Mouse (Mus musculus): ENCODE data around the gene Mrpl4. TPM values are rescaled to one million over a fixed set of nuclear protein-coding genes. Genes with fewer than 3 reads are reported as not detected.
"Not testable (repeated sequence)": the region's sequence is repeated elsewhere in the genome, so short reads cannot be mapped to it uniquely, and the experiment has no call there.

Gene Mrpl4
- polyA plus RNA-seq, 1 experiment from 2014 or later: 181 TPM

DNA sequence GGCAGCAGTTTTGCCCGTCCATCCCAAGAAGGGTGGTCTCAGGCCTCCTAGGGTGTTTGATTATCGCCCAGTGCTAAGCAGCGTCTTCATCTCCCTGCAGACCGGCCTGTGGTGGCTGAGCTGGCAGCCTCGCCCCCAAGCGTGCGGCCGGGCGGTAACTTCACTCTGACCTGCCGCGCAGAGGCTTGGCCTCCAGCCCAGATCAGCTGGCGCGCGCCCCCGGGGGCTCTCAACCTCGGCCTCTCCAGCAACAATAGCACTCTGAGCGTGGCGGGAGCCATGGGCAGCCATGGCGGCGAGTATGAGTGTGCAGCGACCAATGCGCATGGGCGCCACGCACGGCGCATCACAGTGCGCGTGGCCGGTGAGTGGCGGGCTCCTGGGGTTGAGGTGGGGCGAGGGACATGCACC is 34.9 kb downstream of the Mrpl4 start:
- H3K4me3 ChIP-seq (ENCODE audit: low read length): peak overlapping the region; percentile 48
- H3K4me2 ChIP-seq (ENCODE audit: low read depth, low read length): peak overlapping the region; percentile 64
- H3K9ac ChIP-seq (ENCODE audit: low read depth, low read length): peak overlapping the region; percentile 59; the same call in 1 of the 2 replicates
- WGBS: 4% methylated on average over 31 of the region's 31 CpGs
- no peak overlapping the region for H3K27ac ChIP-seq (ENCODE audit: low read length)
- peaks cover 31% of the 10 kb centered on the region for H3K4me1 ChIP-seq (ENCODE audit: control insufficient read depth, insufficient read depth, low read length)
- no peaks in the 10 kb centered on the region for H3K36me3 ChIP-seq (ENCODE audit: control insufficient read depth, insufficient read depth, low read length)
- no peak for ATAC-seq
- no peaks in the 10 kb centered on the region for H3K9me3 ChIP-seq (ENCODE audit: control insufficient read depth, low read length)
- H3K27me3 ChIP-seq (replicated peaks; ENCODE audit: control insufficient read depth, insufficient read depth, low read length): peaks cover 59% of the 10 kb centered on the region

DNA sequence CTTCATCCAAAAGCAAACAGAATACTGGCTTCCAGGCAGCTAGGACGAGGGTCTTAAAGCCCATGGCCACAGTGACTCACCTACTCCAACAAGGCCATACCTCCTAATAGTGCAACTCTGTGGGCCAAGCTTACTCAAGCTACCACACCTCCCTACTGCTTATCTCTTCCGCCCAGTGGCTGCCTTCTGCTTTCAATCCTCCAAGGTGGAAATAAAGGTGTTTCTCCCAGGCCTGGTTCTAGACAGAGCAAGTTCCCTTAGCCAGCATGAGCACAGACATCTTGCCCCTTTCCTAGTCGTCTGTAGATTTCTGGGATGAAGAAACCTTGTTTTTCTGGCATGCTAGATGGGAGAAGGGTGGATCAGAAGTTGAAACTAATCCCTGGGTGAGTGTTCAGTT is 37.2 kb downstream of the Mrpl4 start:
- no peak overlapping the region for H3K9ac ChIP-seq (ENCODE audit: low read depth, low read length)
- no peak overlapping the region for H3K4me2 ChIP-seq (ENCODE audit: low read depth, low read length)
- H3K27ac ChIP-seq (ENCODE audit: low read length): no peak overlapping the region
- no peaks in the 10 kb centered on the region for H3K9me3 ChIP-seq (ENCODE audit: control insufficient read depth, low read length)
- H3K4me1 ChIP-seq (ENCODE audit: control insufficient read depth, insufficient read depth, low read length): peaks cover 21% of the 10 kb centered on the region
- ATAC-seq: no peak
- H3K36me3 ChIP-seq (ENCODE audit: control insufficient read depth, insufficient read depth, low read length): no peaks in the 10 kb centered on the region
- peaks cover 41% of the 10 kb centered on the region for H3K27me3 ChIP-seq (replicated peaks; ENCODE audit: control insufficient read depth, insufficient read depth, low read length)
- WGBS: 77% methylated on average over 3 of the region's 3 CpGs
- H3K4me3 ChIP-seq (ENCODE audit: low read length): no peak overlapping the region

DNA sequence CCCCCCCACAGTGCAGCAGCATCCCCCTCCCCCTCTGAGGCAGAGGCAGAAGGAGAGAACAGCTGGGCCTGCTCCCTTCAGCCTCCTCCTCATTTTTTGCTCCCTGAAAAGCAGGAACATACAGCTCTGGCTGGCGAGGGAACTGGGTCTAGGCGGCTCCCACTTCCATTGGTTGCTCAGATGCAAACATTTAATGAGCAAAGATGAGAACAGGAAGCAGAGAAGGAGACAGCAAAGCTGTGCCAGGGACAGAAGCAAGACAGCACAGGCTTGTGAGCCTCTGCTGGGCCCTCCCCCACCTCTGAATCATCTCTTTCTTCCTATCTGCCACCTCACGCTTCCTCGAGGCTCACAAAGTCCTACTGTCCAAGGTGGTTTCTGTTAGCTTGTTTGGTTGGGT is 38.8 kb downstream of the Mrpl4 start:
- ATAC-seq: no peak
- H3K4me1 ChIP-seq (ENCODE audit: control insufficient read depth, insufficient read depth, low read length): peaks cover 21% of the 10 kb centered on the region
- H3K9me3 ChIP-seq (ENCODE audit: control insufficient read depth, low read length): no peaks in the 10 kb centered on the region
- peaks cover 26% of the 10 kb centered on the region for H3K27me3 ChIP-seq (replicated peaks; ENCODE audit: control insufficient read depth, insufficient read depth, low read length)
- no peak overlapping the region for H3K4me3 ChIP-seq (ENCODE audit: low read length)
- H3K27ac ChIP-seq (ENCODE audit: low read length): no peak overlapping the region
- WGBS: 31% methylated on average over 4 of the region's 4 CpGs
- H3K4me2 ChIP-seq (ENCODE audit: low read depth, low read length): no peak overlapping the region
- H3K36me3 ChIP-seq (ENCODE audit: control insufficient read depth, insufficient read depth, low read length): no peaks in the 10 kb centered on the region
- no peak overlapping the region for H3K9ac ChIP-seq (ENCODE audit: low read depth, low read length)

DNA sequence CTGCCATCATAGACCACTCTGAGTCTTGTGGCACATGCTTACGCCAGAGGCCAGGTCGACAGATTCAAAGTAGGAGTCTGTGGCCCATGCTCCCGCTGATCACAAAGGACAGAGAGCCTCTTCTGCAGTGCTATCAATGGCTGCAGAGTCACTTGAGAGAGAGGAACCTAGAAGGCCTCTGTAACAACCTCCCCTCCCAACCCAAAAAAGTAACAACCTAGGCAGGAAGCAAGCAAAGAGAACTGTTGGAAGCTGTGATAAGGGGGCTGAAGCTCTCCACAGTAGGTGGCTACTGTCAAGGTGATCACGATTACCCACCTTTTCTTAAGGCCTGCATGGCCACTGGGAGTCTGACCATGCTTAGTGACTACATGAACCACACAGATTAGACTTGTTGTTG is 41.0 kb downstream of the Mrpl4 start:
- WGBS: 90% methylated on average over 4 of the region's 4 CpGs
- Histone ChIP-seq H3K9me3 (ENCODE audit: control insufficient read depth, low read length) (no peaks in the 10 kb centered on the region), H3K27me3 (replicated peaks; ENCODE audit: control insufficient read depth, insufficient read depth, low read length) (peaks cover 3% of the 10 kb centered on the region; the same call in 1 of the 2 replicates), H3K27ac (ENCODE audit: low read length) (no peak overlapping the region), H3K4me3 (ENCODE audit: low read length) (no peak overlapping the region), H3K4me1 (ENCODE audit: control insufficient read depth, insufficient read depth, low read length) (peaks cover 8% of the 10 kb centered on the region; the same call in 1 of the 2 replicates), H3K36me3 (ENCODE audit: control insufficient read depth, insufficient read depth, low read length) (no peaks in the 10 kb centered on the region), H3K4me2 (ENCODE audit: low read depth, low read length) (no peak overlapping the region), H3K9ac (ENCODE audit: low read depth, low read length) (no peak overlapping the region)
- ATAC-seq: no peak

DNA sequence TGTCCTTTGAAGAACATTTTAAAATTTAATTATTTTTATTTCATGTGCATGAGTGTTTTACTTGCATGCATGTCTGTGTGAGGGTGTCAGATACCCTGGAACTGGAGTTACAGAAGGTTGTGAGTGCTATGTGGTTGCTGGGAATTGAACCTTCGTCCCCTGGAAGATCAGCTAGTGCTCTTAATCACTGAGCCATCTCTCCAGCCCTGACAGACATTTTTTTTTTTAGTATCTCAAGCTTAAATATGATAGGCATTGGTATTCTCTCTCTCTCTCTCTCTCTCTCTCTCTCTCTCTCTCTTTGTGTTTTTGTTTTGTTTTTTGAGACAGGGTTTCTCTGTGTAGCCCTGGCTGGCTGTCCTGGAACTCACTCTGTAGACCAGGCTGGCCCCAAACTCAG is 42.2 kb downstream of the Mrpl4 start:
- H3K9ac ChIP-seq (ENCODE audit: low read depth, low read length); ATAC-seq; H3K4me2 ChIP-seq (ENCODE audit: low read depth, low read length); H3K36me3 ChIP-seq (ENCODE audit: control insufficient read depth, insufficient read depth, low read length); H3K4me1 ChIP-seq (ENCODE audit: control insufficient read depth, insufficient read depth, low read length); H3K9me3 ChIP-seq (ENCODE audit: control insufficient read depth, low read length); H3K27me3 ChIP-seq (replicated peaks; ENCODE audit: control insufficient read depth, insufficient read depth, low read length); H3K27ac ChIP-seq (ENCODE audit: low read length); H3K4me3 ChIP-seq (ENCODE audit: low read length): not testable (repeated sequence)
- 48% methylated on average over 1 of the region's 1 CpGs for WGBS

DNA sequence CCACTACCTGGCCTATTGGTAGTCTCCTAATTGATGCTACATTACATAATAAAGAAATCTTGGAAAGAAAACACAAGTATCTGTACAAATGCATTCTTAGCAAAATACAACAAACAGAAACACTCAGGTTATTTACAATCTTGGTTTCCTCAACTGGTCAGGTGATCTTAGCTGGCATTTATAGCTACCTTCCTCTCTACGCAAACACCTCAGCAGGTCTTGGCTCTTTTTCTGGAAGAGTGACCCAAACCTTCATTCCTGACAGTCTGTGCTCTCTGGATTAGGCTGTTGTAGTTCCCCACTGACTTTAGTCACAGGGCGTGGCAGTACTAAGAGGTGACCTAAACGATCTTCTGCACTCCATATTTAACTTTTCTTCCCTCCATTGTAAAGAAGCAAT is 42.7 kb downstream of the Mrpl4 start:
- H3K36me3 ChIP-seq (ENCODE audit: control insufficient read depth, insufficient read depth, low read length): no peaks in the 10 kb centered on the region
- H3K4me3 ChIP-seq (ENCODE audit: low read length): no peak overlapping the region
- 76% methylated on average over 3 of the region's 3 CpGs for WGBS
- H3K27ac ChIP-seq (ENCODE audit: low read length): no peak overlapping the region
- no peak overlapping the region for H3K4me2 ChIP-seq (ENCODE audit: low read depth, low read length)
- no peaks in the 10 kb centered on the region for H3K27me3 ChIP-seq (replicated peaks; ENCODE audit: control insufficient read depth, insufficient read depth, low read length)
- H3K4me1 ChIP-seq (ENCODE audit: control insufficient read depth, insufficient read depth, low read length): peaks cover 7% of the 10 kb centered on the region; the same call in 1 of the 2 replicates
- H3K9me3 ChIP-seq (ENCODE audit: control insufficient read depth, low read length): no peaks in the 10 kb centered on the region
- no peak for ATAC-seq
- H3K9ac ChIP-seq (ENCODE audit: low read depth, low read length): no peak overlapping the region

DNA sequence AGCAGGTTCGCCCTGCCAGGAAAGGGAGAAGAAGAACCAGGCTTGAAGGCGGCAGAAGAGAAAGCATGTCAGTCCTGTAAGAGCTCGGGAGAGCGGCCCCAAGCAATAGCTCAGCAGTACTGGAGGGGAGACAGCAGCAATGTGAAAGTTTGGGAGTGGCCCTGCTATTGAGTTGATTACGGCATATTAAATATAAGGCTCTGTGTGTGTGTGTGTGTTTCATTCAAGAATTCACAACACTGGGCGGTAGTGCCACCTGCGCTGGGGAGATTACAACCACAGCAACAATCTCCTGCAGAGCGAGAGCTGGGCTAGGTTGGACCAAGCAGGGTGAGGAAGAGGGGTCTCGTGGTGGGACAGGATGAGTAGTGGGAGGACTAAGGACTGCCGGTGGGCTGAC is 49.0 kb downstream of the Mrpl4 start:
- ATAC-seq: no peak
- Histone ChIP-seq H3K4me3 (ENCODE audit: low read length) (no peak overlapping the region), H3K27ac (ENCODE audit: low read length) (no peak overlapping the region), H3K4me1 (ENCODE audit: control insufficient read depth, insufficient read depth, low read length) (no peaks in the 10 kb centered on the region), H3K27me3 (replicated peaks; ENCODE audit: control insufficient read depth, insufficient read depth, low read length) (0 out of 2 replicates have a peak, but pooled peaks cover 3% of the 10 kb centered on the region), H3K9ac (ENCODE audit: low read depth, low read length) (no peak overlapping the region), H3K9me3 (ENCODE audit: control insufficient read depth, low read length) (no peaks in the 10 kb centered on the region), H3K4me2 (ENCODE audit: low read depth, low read length) (no peak overlapping the region), H3K36me3 (ENCODE audit: control insufficient read depth, insufficient read depth, low read length) (no peaks in the 10 kb centered on the region)
- WGBS: 61% methylated on average over 10 of the region's 10 CpGs

MicroRNAs within 50 kb of the gene (microRNA counts, 519-probe panel; counts per million panel counts)
- 2,695 counts per million, percentile 67 among the panel's probes with 10 or more counts for microRNA mmu-miR-1900

Small RNA genes within 50 kb of the gene (microRNA-seq; reads per million reads assigned to microRNA genes)
- gene Mir1900: not detected

Other genes starting within 250 kb of the Mrpl4 start
- gene Col5a3, start 187.7 kb upstream of the Mrpl4 start, polyA plus RNA-seq (2015; fragmentation: Nextera tagmentation; extraction: Ambion mirVana): 1.8 and 2.4 TPM in 2 replicates
- not detected in 2 replicates for gene Rdh8, start 184.2 kb upstream of the Mrpl4 start, polyA plus RNA-seq (2015; fragmentation: Nextera tagmentation; extraction: Ambion mirVana)
- 16.2 and 18.3 TPM in 2 replicates for gene A230050P20Rik, start 134.1 kb upstream of the Mrpl4 start, polyA plus RNA-seq (2015; fragmentation: Nextera tagmentation; extraction: Ambion mirVana)
- gene Angptl6, start 123.0 kb upstream of the Mrpl4 start, polyA plus RNA-seq (2015; fragmentation: Nextera tagmentation; extraction: Ambion mirVana): 10.7 and 11.2 TPM in 2 replicates
- 79.5 and 97.6 TPM in 2 replicates for gene Ppan, start 114.6 kb upstream of the Mrpl4 start, polyA plus RNA-seq (2015; fragmentation: Nextera tagmentation; extraction: Ambion mirVana)
- 261 and 297 TPM in 2 replicates for gene Eif3g, start 104.1 kb upstream of the Mrpl4 start, polyA plus RNA-seq (2015; fragmentation: Nextera tagmentation; extraction: Ambion mirVana)
- 56.3 and 56.9 TPM in 2 replicates for gene Dnmt1, start 42.9 kb upstream of the Mrpl4 start, polyA plus RNA-seq (2015; fragmentation: Nextera tagmentation; extraction: Ambion mirVana)
- 24.3 and 24.4 TPM in 2 replicates for gene S1pr2, start 26.0 kb upstream of the Mrpl4 start, polyA plus RNA-seq (2015; fragmentation: Nextera tagmentation; extraction: Ambion mirVana)
- gene Icam1, start 13.2 kb downstream of the Mrpl4 start, polyA plus RNA-seq (2015; fragmentation: Nextera tagmentation; extraction: Ambion mirVana): 12.7 and 13.7 TPM in 2 replicates
- 1.8 and 5.4 TPM in 2 replicates for gene Icam4, start 26.6 kb downstream of the Mrpl4 start, polyA plus RNA-seq (2015; fragmentation: Nextera tagmentation; extraction: Ambion mirVana)
- gene Icam5, start 29.3 kb downstream of the Mrpl4 start, polyA plus RNA-seq (2015; fragmentation: Nextera tagmentation; extraction: Ambion mirVana): 0.09 and 0.10 TPM in 2 replicates
- gene Zglp1, start 64.4 kb downstream of the Mrpl4 start, polyA plus RNA-seq (2015; fragmentation: Nextera tagmentation; extraction: Ambion mirVana): 0.51 and 1.3 TPM in 2 replicates
- gene Gm49373, start 70.4 kb downstream of the Mrpl4 start, polyA plus RNA-seq (2015; fragmentation: Nextera tagmentation; extraction: Ambion mirVana): 0.44 and 0.55 TPM in 2 replicates
- 63.3 and 69.8 TPM in 2 replicates for gene Fdx1l, start 70.9 kb downstream of the Mrpl4 start, polyA plus RNA-seq (2015; fragmentation: Nextera tagmentation; extraction: Ambion mirVana)
- gene Gm38431, start 89.3 kb downstream of the Mrpl4 start, polyA plus RNA-seq (2015; fragmentation: Nextera tagmentation; extraction: Ambion mirVana): 2.5 and 2.9 TPM in 2 replicates
- 57.7 and 64.7 TPM in 2 replicates for gene Raver1, start 89.3 kb downstream of the Mrpl4 start, polyA plus RNA-seq (2015; fragmentation: Nextera tagmentation; extraction: Ambion mirVana)
- 17.0 and 18.1 TPM in 2 replicates for gene Tyk2, start 128.5 kb downstream of the Mrpl4 start, polyA plus RNA-seq (2015; fragmentation: Nextera tagmentation; extraction: Ambion mirVana)
- gene Cdc37, start 147.2 kb downstream of the Mrpl4 start, polyA plus RNA-seq (2015; fragmentation: Nextera tagmentation; extraction: Ambion mirVana): 247 and 261 TPM in 2 replicates
- gene Pde4a, start 163.0 kb downstream of the Mrpl4 start, polyA plus RNA-seq (2015; fragmentation: Nextera tagmentation; extraction: Ambion mirVana): 6.2 and 7.8 TPM in 2 replicates
- gene Keap1, start 236.6 kb downstream of the Mrpl4 start, polyA plus RNA-seq (2015; fragmentation: Nextera tagmentation; extraction: Ambion mirVana): 58.1 and 59.7 TPM in 2 replicates
- 0.06 TPM in 1 of 2 replicates, not detected in the other for gene S1pr5, start 245.7 kb downstream of the Mrpl4 start, polyA plus RNA-seq (2015; fragmentation: Nextera tagmentation; extraction: Ambion mirVana)

Data from intestine, embryonic 16.5 days (tissue).